Mouse (Mus musculus) retina, postnatal 1 day (tissue): ENCODE measurements at regions not wholly inside any gene's neighbourhood (a gene's known extent, or its start where the extent isn't known, plus 50 kb on each side); places are given as distances from the start of the nearest gene placed in this dataset.
"Not testable (repeated sequence)": the region's sequence is repeated elsewhere in the genome, so short reads cannot be mapped to it uniquely, and the experiment has no call there.

Source experiments
- DNase-seq: peaks from one replicate; pipeline ENCODE4 v3.0.0-alpha.2; 2012

DNA sequence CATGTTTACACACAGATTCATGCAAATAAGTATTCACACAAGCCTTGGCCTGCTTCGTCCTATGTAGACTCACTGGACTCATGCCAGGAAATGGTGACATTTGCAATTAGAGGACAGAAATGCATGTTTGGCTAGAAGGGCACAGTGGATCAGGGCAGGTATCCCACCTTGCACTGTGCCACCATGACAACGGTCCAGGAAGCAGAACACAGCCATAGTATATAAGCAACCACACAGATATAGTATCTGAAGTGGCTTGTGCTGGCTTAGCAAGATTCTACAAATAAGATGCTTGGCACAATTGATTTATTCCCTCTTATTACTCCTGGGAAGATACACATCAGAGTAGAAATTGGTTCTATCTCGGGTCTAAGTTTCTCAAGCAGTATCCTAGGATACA is 218.0 kb downstream of the Unc5cl start:
- DNase-seq, result no peak

DNA sequence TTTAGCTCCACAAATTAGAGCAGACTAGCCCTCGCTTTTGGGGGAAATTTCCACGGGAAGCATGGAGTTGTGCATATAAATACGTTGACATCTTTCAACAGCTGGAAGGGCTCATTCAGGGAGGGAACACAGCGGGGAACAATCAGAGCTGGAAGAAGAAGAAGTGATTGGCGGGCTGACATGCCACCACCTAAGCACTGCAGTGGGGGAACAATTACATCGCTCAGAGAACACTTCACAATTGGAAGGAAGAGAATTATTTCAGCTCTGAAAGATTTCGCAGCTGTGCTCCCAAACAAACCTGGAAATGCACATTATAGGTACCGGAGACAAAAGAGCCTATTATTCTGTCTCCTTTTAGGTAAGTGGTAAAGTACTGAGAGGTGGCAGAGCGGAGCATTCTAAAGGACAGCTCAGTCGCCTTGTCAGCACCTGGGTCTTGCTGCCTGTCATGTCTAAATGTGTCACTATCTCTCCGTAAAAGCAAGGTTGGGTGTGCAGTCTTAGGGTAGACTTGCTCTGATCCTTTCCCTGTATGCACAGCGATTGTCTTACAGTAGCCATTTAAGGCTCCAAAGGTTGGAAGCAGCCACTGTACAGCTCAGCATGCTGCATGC is 223.6 kb downstream of the Unc5cl start:
- no peak for DNase-seq

DNA sequence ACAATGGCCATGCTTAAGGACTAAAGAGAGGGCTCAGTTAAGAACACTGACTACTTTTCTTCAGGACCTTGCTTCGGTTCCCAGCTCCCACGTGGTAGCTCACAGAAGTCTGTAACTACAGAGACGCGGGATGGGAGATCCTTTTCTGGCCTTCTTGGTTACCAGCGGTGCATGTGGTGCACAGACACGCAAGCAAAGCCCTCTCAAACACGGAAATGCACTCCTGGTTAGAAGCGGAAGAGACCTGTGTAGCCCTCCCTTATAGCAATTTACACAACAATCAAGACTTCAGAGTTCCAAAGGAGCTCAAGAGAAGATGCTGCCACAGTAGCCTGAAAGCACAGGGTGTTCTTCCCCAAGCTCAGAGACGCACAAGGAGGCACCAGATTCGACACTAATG is 225.6 kb downstream of the Unc5cl start:
- no peak for DNase-seq

DNA sequence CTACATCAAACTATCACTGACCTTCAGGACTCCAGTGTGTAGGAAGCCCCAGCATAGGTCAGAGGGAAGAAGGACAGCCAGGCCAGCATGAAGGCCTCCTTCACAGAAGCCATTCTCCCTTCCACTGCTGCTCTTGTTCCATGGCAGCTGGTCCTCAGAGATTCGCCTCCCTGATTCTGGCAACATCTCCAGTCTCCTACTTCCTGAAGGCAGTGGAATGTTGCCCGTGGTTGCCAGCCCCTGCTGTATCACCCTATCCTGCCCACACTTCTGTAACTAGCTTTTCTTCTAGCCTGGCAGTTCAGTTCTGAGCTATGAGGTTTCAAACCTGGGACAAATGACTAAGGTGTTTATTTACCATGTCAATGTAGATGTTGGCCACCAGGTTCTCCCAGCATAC is 234.2 kb downstream of the Unc5cl start:
- DNase-seq, result no peak

DNA sequence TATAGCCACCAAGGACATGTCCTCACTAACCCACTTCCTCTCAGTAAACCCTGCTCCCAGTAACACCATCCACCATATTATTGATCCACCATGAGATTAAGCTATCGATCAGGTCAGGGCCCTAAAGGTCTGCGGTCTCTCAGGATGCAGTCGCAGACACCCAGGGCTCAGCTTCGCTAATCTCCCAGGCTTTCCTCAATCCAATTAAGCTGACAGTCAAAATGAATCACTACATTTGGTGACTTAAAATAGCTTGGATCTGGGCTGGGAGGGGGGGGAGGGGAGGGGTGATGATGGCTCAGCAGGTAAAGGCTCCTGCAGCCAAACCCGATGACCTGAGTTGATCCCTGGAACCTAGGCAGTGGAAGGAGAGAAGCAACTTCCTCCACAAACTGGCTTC is 233.7 kb upstream of the Lrfn2 start:
- DNase-seq, result peak; percentile 71

DNA sequence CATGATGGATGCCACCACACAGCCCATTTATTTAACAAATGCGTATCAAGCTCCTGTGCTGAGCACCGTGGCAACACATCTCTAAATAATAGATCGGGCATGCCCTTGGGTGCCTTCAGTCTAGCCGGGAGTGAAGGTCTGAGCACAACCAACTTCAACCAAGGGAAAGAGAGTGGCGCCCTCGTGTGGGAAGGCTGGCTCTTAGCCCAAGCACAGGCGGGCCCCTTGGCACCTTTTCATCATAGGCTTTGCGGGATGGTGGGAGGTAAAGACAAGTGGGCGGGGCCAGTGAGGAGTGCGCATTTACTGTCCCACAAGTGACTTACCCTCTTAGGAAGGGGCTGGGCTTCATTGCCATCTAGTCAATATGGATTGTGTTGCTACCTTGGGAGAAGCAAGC is 231.6 kb upstream of the Lrfn2 start:
- DNase-seq, result peak; percentile 22

DNA sequence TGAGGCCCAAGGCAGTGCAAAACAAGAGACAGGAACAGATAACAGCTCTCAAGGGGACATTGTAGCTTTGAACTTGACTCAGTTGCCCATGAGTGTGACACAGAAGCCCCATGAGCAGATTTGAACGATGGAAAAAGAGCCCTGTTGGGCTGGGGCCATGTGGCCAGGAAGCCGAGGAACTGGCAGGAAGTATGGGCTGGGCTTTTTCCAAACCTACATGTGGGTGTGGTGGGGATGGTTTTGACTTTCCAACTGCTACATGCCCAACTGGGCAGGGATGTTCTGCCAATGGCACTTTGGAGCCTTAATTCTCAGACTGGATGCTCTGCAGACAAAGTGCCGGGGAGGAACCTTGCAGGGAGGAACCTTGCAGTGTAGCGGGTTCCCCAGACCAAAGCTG is 211.7 kb upstream of the Lrfn2 start:
- DNase-seq, result no peak

DNA sequence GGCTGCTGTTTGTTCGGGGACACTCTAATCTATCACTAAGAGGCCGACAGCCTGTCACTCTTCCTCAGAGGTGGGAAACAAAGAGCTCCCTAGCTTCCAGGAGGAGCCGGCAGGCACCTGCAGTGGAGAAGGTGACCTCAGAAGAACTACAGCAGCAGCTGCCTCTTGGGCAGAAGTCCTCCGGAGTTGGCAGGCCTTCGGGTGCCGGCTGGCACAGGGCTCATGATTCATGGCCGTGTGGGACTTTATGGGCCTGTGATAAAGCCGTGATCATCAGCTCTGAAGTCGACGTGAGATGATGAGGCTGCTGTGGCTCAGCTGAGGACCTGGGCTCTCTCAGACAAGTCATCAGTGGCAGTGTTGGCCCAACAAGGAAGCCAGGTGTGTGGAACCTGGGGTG is 208.9 kb upstream of the Lrfn2 start:
- DNase-seq, result no peak

DNA sequence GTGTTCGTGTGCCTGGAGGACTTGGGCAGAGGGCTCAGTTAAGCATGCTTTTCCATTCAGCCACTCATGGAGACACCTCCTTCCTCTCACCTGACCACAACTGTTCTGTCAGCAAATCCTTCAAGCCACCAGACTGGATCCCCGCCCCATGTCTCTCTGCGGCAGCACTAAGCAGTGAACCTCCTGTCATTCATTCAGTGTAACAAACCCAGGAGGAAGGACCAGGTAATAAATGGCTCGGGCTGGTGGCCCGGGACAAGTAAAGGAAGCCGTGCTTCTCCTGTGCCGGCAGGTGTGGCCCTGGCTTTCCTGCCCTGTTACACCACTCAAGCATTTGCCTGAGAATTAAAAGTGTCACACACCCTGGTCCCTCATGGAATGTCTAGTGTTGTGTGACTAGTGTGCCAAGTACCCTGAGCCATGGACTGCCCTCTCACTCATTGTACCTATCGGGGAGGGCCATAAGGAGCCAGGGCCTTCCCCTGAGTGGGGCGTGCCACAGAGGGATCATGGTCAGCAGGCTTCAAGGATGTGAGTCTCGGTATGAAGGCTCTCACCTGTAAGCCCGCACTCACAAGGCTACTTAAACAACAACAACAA is 207.6 kb upstream of the Lrfn2 start:
- no peak for DNase-seq

DNA sequence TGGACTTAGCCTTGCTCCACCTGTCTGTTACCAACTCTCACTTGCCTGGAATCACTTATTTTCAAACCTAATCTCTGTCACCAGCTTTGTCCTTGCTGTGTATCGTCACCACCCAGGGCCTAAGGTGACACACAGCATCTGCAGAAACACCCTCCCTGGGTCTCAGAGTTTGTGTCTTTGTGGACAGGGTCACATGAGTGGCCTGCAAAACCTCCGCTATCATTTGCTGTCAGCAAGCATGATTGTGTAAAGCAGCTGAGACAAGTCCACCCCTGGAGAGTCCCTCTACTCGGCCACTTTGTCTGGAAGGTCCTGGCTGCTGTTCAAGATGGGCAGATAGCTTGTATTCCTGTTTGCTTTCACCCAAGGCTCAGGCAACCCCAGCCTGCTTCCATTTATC is 205.7 kb upstream of the Lrfn2 start:
- no peak for DNase-seq

DNA sequence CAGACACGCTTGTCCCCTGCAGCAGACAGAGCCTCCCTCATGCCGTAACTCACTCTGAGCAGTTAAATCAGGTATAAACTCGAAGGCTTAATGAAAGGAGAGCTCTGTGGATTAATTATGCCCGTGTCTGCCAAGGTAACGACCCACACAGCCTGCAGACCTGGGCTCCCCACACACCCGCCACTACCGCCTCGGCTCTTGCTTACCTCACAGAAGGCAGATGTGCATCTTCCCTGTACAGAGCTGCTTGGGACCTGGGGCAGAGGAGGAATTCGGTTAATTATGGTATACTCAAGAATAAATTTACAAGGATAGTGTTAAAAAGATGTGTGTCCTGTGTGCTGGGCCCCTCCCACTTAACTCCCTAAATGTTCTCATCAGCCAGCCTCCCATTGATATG is 198.4 kb upstream of the Lrfn2 start:
- DNase-seq, result no peak

DNA sequence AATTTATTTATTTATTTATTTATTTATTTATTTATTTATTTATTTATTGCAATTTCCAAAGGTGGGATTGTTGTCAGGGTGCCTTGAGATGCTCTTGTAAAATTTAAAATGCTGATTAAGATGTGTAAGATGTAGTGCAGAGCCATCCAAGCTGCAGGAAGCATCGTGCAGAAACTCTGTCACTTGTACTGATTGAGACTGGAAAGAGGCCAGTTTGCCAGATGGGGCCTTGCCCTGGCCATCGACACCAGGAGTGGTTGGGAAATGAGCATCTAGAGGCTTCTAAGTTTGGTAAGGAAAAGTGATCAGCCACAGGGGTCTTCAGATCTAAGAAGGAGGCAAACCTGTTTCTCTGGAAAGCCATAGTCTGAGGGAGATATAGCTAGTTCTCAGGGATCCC is 195.0 kb upstream of the Lrfn2 start:
- not testable (repeated sequence) for DNase-seq

DNA sequence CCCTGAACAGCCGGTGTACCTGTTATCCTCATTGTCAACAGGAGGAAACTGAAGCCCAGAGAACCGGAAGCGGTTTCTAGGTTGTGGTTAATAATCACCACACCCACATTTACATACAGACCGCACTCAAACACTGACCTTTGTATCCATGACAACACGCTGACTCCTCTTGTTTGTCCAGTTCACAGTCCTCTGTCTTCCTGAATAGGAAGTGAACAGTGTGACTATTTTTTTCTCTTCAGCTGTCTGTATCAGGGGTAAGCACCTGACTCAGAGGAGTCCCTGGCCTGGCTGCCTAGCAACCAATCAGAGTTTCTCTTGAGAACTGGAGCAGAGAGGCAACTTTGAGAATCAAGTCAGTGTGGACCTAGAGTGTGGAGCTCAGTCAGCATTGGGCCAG is 193.5 kb upstream of the Lrfn2 start:
- peak; percentile 33 for DNase-seq

DNA sequence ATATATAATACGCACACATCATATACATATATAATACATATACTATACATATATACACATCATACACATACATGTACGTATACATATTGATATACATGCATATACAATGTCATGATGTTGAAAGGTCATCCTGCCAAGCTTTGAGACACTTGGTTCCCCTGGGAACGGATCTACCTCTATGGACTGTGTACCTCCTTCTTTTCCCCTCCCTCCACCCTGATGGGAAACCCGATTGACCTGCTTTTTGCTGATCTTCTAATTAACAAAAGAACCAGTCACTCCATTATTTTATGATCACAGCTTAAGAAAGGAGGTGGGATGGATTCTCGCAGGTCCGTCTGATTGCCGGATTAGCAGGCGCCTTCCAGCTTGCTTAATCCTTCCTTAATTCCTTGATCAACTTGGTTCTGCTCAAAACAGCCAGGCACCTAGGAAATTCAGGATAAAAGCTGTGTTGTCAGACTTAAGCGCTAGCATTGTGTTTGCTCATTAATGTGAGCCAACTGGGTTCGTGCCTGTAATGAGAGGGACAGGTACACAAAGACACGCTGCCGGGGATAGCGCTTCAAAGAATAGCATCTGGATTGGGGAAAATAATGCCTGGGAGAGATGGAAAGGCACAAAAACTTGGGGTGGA is 189.3 kb upstream of the Lrfn2 start:
- DNase-seq, result peak; percentile 62

DNA sequence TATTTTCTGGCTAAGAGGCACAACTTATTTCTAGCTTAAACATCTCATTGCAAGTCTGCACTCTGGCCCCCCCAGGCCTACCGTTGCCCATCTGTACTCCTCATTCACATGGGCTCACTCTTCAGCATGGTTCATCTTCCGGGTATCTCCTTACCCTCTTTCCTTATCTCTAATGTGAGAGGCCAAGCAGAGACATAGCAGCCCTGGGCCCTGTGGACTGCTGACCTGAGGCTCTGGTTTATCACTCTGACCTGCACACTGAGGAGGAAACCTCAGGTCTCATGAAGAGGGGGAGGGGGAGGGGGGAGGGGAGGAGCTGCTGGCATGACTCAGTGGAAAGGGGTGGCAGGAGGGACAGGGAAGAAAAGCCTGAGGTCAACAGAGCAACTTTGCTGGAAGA is 162.1 kb upstream of the Lrfn2 start:
- no peak for DNase-seq

DNA sequence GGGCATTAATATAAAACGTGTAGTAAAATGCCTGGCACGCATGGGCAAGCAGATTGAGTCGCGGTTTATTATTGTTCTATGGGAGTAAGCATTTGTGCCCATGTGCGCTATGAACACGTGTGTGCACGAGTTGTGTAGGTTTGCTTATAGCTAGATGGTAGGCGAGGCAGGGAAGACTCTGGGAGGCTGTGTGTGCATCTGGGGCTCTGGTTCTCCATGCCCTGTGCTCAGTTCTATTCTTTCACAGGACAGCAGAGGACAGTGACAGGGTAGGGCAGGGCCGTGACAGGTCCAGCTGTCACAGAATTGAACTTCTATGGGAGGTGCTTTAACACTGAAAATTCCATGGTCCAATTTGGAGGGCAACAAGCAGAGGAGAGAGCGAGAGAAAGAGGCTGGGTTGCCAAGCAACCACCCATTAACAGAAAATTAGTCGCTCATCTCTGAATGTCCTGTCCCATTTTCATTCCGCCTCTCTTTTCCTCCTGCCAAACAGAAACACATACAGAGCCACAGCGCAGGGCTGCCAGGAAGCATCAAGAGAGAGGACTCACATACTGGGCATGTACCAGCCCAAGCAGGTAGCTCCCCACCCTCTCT is 160.4 kb upstream of the Lrfn2 start:
- DNase-seq, result peak; percentile 63

DNA sequence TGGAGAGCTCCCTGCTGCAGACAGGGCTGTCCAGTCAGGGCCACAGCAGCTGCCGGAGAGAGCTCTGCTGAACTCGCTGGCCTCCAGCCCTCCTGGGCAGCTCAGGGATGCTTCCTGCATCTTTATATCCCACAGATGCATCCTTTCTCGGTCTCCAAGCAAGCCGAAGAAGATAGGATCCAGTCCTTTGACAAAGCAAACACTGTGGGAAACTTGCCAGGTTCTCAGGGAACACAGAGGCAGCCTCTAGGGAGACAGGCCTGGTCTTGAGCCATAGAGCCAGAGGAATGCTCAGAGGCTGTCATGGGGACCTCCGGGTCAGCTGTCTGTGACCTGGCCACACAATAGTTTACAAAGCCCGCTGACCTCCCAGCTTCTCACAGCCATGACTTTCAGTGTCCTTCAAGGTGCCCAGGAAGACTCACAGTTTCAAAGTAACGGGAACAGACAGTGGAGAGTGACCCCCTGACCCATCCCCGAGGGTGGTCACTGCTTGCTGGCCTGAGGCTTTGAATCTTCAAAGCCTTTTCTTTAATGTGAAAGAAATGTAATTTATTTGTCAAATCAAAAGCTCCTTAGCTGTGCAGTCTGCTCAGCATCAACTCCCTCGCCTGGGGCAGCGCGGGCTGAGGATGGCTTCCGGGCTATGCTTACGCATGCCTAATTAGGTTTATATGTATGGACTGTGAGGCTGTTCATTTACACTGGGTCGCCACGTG is 157.8 kb upstream of the Lrfn2 start:
- peak; percentile 48 for DNase-seq

DNA sequence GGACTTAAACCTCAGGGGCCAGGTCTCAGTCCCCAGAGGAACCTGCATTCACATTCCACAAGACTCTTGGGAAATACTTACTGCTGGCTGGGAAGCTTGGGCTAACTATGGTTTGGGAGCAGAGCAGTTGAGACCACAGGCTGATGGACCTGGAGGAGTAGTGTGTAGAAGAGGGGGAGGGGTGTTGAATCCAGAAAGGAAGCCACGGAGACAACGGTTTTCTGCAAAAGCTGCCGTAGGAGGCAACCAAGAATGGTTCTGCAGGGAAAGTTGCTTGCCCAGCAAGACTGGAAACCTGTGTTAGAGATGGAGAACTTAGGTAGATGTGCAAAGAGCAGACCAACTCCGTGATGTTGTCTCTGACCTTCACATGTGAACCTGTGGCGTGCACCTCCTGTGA is 156.7 kb upstream of the Lrfn2 start:
- no peak for DNase-seq

DNA sequence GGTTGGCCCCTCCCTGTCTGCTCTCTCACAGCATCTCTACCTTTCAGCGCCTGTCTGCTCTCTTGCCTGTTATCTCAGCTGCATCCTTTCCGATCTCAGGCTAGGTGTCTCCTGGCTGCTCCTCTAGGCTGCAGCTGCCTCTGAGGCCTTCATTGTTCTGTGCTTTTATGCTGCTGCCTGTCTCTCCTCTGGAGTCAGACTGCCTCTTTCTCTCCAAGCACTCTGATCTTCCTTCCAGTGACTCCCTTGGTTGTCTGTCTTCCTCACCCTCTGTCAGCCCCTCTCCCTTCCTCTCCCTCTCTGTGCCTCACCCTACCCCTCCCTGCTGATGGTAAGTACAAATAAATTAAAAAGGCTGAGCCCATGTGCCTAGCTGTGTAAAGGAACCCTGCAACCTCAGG is 155.7 kb upstream of the Lrfn2 start:
- DNase-seq, result peak; percentile 34

DNA sequence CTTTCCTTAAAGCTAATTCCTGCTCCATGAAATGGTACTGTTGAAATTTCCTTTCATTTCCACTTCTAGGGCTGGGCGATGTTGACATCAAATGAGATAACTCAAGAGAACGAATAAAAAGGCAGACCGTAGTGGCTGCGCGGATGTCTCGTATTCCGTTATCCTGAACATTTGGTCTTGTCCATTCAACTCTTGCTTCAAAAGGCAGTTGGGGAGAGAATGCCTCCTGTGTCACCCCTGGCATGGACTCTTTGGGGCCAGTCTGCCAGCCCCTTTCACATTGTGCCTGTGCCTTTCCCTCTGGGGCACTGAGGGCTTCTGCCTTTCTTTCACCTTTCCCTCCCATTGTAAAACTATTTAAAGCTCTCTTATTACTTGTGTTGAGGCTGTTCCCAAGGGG is 152.0 kb upstream of the Lrfn2 start:
- DNase-seq, result no peak

DNA sequence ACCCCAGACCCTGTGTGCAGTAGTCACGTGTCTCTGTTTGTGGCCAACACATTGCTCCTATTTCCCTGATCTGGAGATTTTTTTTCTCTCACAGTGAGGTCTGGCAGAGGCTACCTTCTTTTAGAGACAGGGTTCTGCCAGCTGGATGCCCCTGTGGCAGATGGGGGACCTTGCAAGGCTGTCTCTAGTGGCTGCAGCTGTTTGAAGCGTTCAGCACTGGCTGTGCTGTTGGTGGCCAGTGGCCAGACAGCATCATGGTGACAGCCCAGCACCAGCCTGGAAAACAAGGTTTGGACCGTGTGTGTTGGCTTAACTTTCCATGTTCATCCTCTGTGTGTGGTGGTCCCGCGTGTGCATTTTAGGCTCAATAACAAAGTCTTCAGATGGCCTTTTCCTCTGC is 147.8 kb upstream of the Lrfn2 start:
- DNase-seq, result peak; percentile 38

DNA sequence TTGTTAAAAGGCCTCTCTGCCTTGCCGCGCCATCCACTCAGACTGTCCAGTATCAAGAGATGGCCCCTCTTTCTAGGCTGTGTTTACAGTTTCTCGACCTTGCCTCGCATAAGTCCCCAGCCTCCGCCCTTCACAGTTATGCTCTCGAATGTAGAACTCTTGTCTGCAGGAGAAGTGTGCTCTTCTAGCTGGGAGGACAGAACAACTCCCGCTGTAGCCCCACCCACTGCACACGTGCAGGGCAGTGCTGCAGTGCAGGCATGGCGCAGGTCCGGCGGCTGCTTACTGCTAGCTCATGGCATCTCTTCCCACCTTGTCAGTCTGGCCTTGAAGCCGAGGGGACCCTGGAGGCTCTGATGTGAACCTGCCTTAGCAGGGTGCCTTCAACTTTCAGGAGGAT is 145.7 kb upstream of the Lrfn2 start:
- DNase-seq, result no peak

DNA sequence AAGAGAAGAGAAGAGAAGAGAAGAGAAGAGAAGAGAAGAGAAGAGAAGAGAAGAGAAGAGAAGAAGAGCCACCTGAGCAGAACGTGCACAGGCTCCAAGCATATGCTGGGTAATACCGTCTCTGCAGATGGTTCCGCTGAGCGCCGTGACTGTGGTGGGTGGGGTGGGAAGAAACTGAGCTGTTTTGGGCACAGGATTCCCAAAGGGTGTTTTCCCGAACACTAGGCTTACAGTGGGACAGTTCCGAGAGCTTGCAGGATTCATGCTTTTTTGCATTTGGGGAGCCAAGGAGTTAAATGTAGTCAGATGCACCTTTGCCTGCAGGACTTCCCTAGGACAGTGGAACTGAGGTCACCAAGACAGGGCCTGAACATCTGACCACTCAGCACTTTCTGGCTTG is 142.3 kb upstream of the Lrfn2 start:
- DNase-seq, result no peak

DNA sequence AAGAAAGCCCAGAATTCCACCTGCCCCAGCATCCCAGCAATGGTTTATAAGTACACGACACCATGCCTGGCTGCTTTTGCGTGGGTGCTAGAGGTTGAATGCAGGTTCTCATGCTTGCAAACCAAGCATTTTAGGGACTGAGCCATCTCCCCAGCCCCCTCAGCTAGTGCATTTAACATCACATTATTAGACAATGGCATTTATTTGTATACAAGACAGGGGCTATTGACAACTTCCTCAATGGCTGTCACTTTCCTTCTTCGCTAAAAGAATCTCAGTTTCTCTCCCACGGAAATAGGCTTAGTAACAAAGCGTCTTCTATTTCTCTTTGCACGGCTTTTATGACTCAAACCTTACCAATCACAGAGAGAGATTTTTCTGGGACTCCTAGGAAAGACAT is 141.7 kb upstream of the Lrfn2 start:
- DNase-seq, result no peak
